Mouse (Mus musculus) embryo, embryonic 9.5 days (tissue): ENCODE measurements at regions not wholly inside any gene's neighbourhood (a gene's known extent, or its start where the extent isn't known, plus 50 kb on each side); places are given as distances from the start of the nearest gene placed in this dataset.
"Not testable (repeated sequence)": the region's sequence is repeated elsewhere in the genome, so short reads cannot be mapped to it uniquely, and the experiment has no call there.

Experiments used
- DNase-seq: peaks from one replicate; pipeline ENCODE4 v3.0.0-alpha.2; 2017; ENCODE audit errors: extremely low spot score

DNA sequence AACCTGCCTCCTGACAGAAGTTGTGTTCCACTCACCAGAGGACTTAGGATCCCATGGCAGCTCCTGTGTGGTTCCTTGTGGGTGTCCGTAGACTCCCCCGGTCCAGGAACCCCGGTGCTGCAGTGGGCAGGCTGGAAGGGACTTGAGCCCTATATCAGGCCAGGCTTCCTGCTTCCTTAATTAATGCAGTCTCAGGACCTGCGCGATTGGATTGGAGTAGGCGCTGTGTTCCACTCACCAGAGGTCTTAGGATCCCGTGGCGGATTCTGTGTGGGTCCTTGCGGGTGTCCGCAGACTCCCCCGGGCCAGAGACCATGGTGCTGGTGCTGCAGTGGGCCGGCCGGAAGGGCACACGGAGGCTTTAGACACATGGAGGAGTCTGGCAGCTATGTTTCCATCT is 288.7 kb downstream of the Fut8 start:
- DNase-seq: not testable (repeated sequence)

DNA sequence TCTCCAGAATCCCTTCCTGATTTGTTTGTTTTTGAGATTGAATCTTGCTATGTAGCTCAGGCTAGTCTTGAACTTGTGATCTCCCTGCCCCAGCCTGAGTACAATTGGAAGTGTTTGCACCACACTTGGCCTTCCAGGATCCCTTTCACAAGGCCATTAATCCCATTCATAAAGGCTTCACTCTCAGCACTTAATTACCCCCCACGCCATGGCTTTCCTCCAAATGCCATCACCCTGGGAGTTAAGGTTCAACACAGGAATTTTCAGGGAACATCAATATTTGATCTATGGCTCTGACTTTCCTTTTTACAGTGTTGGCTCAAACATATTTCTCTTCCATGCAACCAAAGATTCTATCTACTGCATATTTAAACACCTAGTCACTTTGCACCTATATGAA is 289.6 kb downstream of the Fut8 start:
- DNase-seq: no peak

- DNase-seq: no peak
Measured at GRCm38 (mm10) chr12:77527953-77528865, 290.3 kb downstream of the Fut8 start.

GRCm38 (mm10) chr12:77528868-77529271 is 290.9 kb downstream of the Fut8 start:
- DNase-seq: no peak

DNA sequence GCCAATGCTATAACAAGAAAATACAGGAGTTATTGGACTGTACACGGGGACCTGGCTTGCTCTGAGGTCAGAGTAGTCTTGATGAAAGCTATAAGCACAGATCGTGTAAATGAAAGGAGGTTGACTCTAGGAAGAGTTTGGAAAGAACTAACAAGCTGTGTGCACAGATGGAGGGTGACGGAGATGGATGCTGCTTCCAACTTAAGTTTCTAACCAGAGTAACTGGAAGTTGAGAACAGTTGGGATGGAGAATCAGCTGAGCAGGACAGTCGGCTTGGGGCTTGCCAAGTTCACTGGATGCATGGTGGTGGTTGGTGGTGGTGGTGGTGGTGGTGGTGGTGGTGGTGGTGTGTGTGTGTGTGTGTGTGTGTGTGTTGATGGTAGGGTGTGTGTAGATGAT is 291.5 kb downstream of the Fut8 start:
- no peak for DNase-seq

GRCm38 (mm10) chr12:77529955-77530354 is 292.0 kb downstream of the Fut8 start:
- no peak for DNase-seq

GRCm38 (mm10) chr12:77531294-77531693 is 293.4 kb downstream of the Fut8 start:
- no peak for DNase-seq

DNA sequence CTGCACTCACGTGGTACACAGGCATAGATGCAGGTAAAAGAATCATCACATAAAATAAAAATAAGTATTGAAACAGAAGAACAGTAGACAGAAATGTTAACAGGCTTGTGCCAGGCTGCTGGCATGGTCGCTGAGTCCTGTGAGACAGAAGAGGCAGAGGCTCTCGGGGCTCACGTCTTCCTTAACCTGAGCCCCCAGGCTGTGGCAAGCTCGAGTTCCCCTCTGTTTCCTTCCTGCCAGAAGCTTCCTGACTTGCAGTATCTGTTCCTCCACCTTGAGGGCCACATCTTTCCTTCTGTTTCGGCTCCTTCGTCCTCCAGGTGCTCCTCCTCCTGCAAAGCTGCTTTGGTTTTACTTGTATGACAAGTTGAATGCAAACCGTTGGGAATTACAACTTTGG is 294.6 kb downstream of the Fut8 start:
- DNase-seq: no peak

- no peak for DNase-seq
Measured at GRCm38 (mm10) chr12:77533606-77534005, 295.7 kb downstream of the Fut8 start.

GRCm38 (mm10) chr12:77534079-77534478 is 296.2 kb downstream of the Fut8 start:
- no peak for DNase-seq

DNA sequence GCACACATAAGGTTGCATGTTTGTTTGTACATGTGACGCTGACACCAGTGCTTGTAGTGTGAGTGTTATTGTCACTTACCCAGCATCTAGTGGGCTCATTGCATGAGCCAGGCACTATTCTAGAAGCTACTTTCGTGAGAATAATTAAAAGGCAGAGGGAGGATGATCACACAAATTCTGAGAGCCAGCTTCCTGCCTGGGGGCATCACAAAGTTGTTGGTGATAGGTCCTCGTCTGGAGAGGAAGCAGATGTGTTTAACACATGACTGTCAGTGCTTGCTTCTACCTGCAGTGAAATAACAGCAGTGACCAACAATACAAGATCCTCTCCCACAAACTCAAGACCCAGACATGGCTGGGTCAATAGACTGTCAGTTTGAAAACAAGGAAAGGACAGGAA is 297.2 kb downstream of the Fut8 start:
- no peak for DNase-seq

DNA sequence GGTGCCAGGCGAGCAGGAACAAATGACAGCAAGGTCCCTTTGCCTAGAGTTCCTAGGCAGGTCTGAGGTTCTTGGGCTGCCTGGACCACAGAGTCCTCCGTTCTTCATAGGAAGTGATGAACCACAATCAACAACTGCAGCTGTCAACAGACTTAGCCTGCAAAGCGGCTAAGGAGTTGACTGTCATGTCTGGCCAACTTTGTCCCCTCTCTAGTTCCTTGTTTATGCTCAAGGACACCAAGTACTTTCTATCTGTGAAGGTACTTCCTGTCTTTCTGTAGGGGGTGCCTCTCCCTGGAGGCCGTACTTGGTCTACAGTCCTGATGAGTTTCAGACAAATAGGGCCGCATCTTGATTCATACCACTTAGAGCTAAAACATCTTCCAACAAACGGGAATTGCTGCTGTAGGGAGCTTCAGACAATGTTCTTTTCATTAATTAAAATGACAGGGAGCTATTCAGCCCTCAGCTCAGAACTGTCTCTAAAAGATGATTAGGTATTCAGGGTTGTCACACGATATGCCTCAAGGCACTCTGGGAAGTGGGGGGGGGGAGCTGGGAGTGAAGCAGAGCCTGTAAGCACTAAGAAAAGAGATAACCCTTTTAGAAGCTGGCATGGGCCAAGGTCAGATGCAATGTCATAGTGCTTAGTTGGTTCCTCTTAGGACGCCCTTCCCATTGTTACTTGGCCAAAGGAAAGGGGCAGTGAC is 299.4 kb downstream of the Fut8 start:
- DNase-seq: no peak

DNA sequence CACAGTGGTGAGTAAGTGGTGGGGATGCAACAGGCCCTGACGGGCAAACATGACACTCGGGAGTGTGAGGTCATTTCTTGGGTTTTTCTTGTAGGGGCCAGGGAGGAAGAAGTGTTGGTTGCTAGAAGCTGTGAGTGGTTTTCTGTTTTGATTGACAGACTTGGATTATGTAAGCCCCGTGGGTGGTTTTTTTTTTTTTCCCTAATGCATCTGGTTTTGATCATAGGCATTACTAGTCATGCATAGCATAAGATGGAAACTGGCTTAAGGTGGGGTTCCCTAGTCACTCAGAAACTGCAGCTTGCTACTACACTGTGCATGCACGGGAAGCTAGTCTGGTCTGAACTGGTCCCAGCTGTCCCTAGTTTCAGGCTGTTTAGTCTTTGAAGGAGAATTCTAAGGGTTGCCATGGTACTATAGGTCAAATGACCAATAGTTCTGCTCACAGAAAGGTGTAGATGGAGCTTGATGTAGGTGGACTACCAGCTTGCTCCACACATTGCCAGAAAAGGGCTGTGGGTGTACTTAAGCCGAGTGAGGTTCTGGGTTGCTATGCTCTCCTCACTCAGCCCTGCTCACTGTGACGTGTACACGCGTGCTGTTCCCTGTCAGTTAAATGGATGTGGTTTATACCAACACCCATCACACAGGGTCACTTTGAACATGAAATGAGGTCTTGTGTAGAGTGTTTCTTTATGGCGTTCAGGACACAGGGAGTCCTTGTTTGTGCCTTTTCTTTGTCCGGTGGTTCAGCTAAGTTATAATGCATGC is 301.9 kb downstream of the Fut8 start:
- no peak for DNase-seq

GRCm38 (mm10) chr12:77541051-77541765 is 303.3 kb downstream of the Fut8 start:
- no peak for DNase-seq

GRCm38 (mm10) chr12:77541826-77542225 is 303.9 kb downstream of the Fut8 start:
- DNase-seq: no peak

DNA sequence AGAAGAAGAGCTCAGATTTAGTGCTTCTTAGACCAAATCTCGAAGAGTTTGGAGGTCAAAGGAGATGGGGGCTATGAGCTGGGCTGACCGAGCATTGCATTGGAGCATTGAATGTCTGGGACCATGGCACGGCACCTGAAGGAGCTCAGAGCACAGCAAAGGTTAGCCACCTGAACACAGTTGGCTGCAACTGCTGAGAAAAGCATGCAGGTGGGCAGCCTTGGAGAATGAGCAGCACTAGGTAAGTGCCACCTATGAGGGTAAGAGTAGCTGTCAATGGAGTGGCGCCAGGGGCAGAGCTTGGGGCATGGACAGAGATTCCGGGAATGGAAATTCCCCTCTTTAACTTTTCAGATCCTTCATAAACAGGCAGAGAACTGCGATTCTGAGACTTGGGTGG is 305.7 kb downstream of the Fut8 start:
- no peak for DNase-seq

GRCm38 (mm10) chr12:77546165-77546564 is 308.2 kb downstream of the Fut8 start:
- DNase-seq: no peak

- DNase-seq: peak; percentile 60
Measured at GRCm38 (mm10) chr12:77568286-77568685, 330.4 kb downstream of the Fut8 start.

GRCm38 (mm10) chr12:77570501-77570900 is 332.6 kb downstream of the Fut8 start:
- no peak for DNase-seq

DNA sequence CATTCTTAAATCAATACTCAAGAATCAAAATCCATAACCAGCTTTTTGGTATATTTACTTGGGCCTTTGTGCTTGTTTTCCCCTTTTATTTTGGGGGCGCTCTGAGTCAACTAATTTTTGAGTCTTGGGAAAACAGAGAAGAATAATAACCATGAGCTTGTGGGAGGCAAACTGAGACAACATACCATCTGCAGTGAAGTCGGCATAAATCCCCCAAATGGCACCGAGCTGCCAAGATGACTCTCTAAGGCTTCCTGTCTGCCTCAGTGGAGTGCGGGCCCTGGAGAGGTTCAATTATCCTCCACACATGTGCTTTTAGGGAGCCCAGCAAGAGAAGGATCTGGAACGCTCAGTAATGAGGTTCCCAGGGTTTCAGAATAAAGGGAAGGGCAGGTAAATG is 333.1 kb downstream of the Fut8 start:
- DNase-seq: no peak

DNA sequence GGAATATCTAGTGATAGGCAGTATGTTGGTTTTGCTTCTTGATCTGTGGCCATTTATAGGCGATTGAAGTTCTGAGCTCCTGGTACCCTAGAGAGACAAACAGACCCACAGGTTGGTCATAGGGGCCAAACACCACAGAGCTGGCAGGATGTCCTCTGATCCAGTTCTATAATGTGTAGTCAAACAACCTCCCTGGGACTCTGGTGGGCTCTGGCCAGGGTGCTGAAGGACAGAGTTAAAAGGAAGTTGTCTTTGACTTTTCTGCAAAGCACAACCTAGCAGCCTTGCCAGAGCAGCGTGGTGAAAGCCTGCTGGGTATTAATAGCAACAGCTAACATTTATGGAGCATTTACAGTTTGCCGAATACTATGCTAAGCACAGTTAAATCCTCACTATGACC is 337.1 kb downstream of the Fut8 start:
- DNase-seq: no peak

GRCm38 (mm10) chr12:77588297-77588696 is 350.4 kb downstream of the Fut8 start:
- DNase-seq: no peak
